Mouse (Mus musculus) C2C12 (cell line): Measurements from ENCODE around the gene Tmx1.

Source experiments
- CTCF ChIP-seq: IDR thresholded peaks from one replicate; pipeline ENCODE4 v1.5.1; 2011; ENCODE audit not compliant: control insufficient read depth, insufficient read depth, insufficient read length
- USF1 ChIP-seq: IDR thresholded peaks from one replicate; pipeline ENCODE4 v1.6.1; 2011; ENCODE audit warnings: low read depth, mild to moderate bottlenecking, control low read depth, moderate library complexity

GRCm38 (mm10) chr12:70420216-70420615, 32.7 kb upstream of the Tmx1 start:
- TF ChIP-seq CTCF: no peak
- TF ChIP-seq USF1: no peak
